Mouse (Mus musculus) spleen, adult 2 months (tissue): ENCODE results near the gene Tspan14.

Experiments used
- CTCF ChIP-seq: fragments of 200-500 bp; IDR thresholded peaks from 2 replicates; pipeline ENCODE4 v1.5.1; 2011; ENCODE audit warnings: mild to moderate bottlenecking, inconsistent platforms; ENCODE audit not compliant: insufficient read depth, insufficient read length, insufficient replicate concordance; ENCODE audit errors: extremely low read depth
- POLR2A ChIP-seq: fragments of 200-500 bp; IDR thresholded peaks from 2 replicates; pipeline ENCODE4 v1.6.1; 2011; ENCODE audit warnings: low read depth, low read length, inconsistent platforms

DNA sequence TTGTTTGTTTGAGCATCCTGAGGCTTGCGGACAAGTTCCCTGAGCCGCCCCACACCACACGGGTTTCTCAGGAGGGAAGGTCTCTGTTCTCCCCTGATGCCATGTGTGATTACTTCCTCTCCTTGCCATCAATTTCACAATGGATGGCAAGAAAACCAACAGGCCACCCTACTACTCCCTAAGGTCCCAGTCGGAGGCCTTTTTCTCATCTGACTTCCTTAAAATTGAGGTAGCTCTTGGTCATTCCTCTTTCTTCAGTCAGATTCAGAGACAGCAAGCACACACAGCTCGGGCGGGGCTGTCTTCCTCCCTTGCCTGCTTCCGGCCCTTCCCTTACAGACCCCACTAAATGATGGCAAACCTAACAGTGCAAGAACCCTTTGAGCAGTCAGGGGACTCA is 47.1 kb downstream of the Tspan14 start:
- TF ChIP-seq CTCF (no peak), POLR2A (no peak)
